Mouse (Mus musculus): Measurements from ENCODE around the gene Foxo6.

The Foxo6 gene

GRCm38 (mm10) chr4:120242783-120243262 is 44.3 kb downstream of the Foxo6 start:
- DNase-seq, result peak; percentile 73

DNA sequence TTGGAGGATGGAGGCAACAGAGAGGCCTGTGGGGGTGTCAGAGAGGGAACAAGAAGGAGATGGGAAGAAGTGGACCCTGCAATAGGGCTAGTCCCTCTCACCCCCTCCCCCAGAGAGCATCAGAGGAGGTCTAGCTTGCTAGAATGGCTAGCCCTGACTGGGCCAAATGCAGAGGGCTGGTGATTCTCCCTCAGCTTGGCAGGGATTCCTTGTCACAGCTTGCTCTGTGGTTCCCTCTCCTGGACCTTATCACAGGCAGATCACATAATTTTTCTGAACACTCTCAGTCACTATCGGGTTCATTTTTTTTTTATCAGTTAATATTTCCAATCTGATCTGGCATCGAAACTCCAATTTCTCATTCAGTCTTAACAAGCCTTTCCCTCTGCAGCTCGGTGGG is 46.0 kb downstream of the Foxo6 start:
- no peak for DNase-seq

DNA sequence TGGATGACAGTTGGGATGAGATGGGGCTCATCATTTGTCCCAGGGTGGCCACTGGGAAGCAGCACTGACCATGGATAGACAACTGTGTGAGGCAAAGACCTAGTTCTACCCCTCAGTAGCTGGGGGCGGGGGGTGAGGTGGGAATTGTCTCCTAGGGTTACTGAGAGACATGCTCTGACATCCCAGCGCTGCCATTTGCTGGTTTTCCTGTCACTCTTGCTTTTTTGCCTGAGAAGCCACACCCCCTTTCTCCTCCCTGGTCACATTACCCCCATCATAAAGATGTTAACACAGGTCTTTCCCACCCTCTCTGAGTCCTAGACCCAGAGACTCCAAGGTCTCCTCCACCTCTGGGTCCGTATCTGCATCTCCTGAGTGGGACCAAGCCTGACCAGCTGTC is 47.7 kb downstream of the Foxo6 start:
- DNase-seq, result no peak

DNA sequence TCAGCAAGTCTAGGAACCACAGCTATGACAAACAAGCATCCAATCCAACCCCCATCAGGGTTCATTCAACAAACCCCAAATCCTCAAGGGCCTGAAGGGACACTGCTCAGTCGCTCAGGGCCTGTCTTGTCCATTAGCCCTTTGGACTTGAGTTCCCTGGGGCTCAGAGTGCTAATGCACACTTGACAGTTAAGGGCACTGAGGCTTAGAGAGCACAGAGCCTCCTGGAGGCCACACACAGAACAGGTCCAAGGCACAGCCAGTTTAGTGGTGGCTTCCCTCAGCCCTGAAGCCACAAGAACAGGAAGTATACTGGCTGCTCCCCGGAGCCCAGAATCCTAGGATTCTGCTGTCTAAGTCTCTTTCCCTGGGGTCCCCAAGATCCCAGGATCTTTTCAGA is 53.9 kb downstream of the Foxo6 start:
- DNase-seq, result no peak

GRCm38 (mm10) chr4:120232541-120232940 is 54.6 kb downstream of the Foxo6 start:
- no peak for DNase-seq

DNA sequence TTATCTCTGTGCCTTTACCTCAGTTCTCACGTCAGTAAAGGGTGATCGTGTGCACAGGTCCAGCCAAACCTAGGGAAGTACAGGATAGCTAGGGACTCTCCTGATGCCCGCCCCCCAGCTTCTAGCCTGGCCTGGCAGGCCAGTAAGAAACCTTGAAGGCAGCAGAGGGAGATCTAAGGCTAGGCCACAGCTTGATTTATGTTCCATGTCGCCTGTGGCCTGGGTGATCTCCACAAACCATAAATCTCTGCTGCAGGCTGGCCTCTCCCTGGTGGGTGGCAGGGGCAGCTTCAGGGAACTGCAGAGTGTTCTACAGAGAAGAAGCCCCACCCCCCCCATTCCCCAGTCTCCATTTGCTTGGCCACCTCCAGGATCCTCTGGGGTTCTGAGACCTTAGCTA is 55.2 kb downstream of the Foxo6 start:
- DNase-seq, result no peak

GRCm38 (mm10) chr4:120230256-120230649 is 56.9 kb downstream of the Foxo6 start:
- no peak for DNase-seq

- DNase-seq, result no peak
Measured at GRCm38 (mm10) chr4:120229505-120230255, 57.5 kb downstream of the Foxo6 start.

DNA sequence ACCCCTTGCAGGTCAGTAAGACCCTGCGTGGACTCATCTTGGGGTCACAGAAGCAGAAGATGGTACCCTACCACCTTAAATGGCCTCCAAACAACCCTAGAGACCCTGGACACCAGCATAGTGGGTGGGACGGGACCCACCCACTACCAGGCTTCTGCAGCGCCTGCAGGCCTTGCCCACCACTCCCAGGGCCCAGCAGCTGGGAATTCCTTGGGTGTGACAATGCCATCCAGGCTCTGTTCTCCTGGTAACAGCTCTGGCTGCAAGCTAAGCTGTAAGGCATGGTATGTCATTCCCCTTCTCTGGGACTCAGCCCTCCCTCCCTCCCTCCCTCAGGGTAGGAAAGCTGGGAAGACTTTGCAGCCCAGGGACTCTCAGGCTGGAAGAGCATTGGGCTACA is 58.5 kb downstream of the Foxo6 start:
- no peak for DNase-seq

- DNase-seq, result no peak
Measured at GRCm38 (mm10) chr4:120227224-120227623, 59.9 kb downstream of the Foxo6 start.

DNA sequence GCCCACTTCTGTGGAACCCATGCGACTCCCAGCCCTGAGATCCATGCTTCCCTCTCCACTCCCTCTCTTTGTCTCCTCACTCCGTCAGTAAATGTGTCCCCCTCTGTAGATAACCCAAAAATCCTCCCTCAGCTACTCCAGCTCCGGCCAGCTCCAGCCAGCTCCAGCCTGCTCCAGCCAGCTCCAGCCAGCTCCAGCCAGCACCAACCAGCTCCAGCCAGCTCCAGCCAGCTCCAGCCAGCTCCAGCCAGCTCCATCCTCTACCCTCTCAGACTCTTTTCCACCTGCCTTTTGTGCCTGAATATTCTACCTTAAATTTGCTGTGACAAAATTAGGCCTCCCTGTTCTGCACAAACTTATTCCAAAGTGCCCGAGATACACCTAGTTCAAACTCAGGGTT is 60.5 kb downstream of the Foxo6 start:
- DNase-seq, result no peak

DNA sequence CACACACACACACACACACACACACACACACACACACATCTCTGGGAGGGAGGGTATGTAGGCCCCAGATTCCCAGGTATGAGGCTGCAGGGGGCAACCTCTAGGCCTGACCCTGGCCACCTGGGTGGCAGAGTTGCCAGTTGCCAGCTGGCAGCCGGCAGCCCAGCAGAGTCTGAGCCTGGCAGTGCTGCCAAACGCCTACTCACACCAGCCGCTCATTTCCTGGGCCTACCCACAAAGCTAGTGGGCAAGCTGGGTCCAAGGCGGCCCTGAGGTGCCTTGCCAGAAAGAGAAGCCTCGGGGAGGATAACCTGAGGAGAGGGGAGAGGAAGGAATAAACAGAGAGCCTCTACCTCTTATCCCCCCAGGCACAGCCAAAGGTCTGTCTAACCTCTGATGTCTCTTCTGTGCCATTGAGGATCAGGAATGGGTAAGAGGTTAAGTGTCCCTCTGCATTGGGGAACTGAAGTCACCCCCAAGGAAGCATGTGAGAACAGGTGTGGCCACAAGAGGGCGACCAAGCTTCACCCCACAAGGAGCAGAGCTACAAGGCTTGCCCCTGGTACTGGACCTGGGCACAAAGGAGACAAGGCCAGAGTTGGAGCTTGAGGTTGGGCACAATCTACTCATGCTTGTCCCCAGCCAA is 61.9 kb downstream of the Foxo6 start:
- DNase-seq, result peak; percentile 90

GRCm38 (mm10) chr4:120223805-120224204 is 63.3 kb downstream of the Foxo6 start:
- DNase-seq, result no peak

DNA sequence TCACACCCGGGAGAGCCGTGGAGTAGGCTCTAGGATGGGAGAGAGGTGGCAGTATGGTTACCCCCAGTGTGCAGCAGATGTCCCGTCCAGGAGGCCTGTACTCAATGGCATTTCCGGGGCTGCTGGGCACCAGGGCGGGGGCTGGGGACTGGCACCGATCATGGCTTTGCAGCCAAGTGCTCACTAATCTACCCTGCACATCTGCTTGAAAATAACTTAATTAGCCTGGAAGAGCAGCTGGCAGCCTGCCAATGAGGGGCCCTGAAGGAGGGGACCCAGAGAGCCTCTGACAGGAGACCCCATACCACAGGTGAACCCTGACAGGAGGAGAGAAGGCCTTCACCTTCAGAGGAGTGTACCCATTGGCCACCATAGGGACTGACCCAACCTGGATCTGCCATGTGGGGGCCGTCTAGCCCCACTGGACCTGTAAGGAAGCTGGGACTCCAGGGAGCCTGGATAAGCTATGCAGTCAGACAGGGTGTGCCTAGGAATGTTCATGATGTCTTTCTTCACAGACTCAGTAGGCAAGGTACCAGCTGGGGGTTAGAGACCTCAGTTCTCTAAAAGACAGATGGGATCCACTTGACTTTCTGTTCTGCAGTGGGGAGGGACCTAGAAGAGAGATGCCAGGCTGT is 63.9 kb downstream of the Foxo6 start:
- DNase-seq, result no peak

DNA sequence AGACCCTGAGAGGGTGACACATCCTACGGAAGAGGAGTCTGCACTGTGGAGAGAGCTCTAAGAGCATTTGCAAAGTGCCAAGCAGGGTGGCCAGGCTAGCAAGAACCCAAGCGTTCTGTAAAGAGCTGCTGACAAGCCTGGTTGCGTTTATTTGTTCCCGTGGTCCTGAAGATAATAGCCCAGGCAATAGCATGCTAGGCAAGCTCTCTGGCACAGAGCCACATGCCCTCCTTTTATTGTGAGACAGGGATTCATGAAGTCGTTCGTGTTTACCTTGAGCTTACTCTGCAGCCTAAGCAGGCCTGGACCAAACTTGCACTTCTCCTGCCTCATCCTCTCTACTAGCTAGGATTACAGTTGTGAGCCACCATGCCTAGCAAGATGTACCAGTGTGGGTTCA is 65.4 kb downstream of the Foxo6 start:
- no peak for DNase-seq

- DNase-seq, result no peak
Measured at GRCm38 (mm10) chr4:120218878-120219277, 68.3 kb downstream of the Foxo6 start.
